Mouse (Mus musculus) midbrain, embryonic 16.5 days (tissue): Measurements from ENCODE around the gene Ccdc78. TPM values are rescaled to one million over a fixed set of nuclear protein-coding genes. Genes with fewer than 3 reads are reported as not detected.

Experiments used
- ATAC-seq: fragments of 200-750 bp; cut with Nextera tagmentation; 2 replicates; pipeline ENCODE4 v1.8.0; 2017; ENCODE audit warnings: moderate TSS enrichment
- H3K27ac ChIP-seq: fragments of 300-500 bp; sonication (generic); 2 replicates; pipeline ENCODE4 v1.5.1; 2014; ENCODE audit warnings: mild to moderate bottlenecking, low read length, mixed read lengths
- H3K27me3 ChIP-seq: fragments of 300-500 bp; sonication (generic); 2 replicates; pipeline ENCODE4 v1.6.1; 2014; ENCODE audit warnings: low read depth, low read length, mixed read lengths; ENCODE audit not compliant: control insufficient read depth, insufficient read depth
- H3K36me3 ChIP-seq: fragments of 300-500 bp; sonication (generic); 2 replicates; pipeline ENCODE4 v1.6.1; 2014; ENCODE audit warnings: mild to moderate bottlenecking, low read length, moderate library complexity, mixed read lengths; ENCODE audit not compliant: control insufficient read depth, insufficient read depth
- H3K4me1 ChIP-seq: fragments of 300-500 bp; sonication (generic); 2 replicates; pipeline ENCODE4 v1.6.1; 2014; ENCODE audit warnings: mild to moderate bottlenecking, low read length, mixed read lengths; ENCODE audit not compliant: control insufficient read depth, insufficient read depth
- H3K4me2 ChIP-seq: fragments of 300-500 bp; sonication (generic); 2 replicates; pipeline ENCODE4 v1.6.1; 2014; ENCODE audit warnings: mild to moderate bottlenecking, low read length, mixed read lengths
- H3K4me3 ChIP-seq: fragments of 300-500 bp; sonication (generic); 2 replicates; pipeline ENCODE4 v1.5.1; 2014; ENCODE audit warnings: low read depth, mild to moderate bottlenecking, low read length, moderate library complexity, mixed read lengths
- H3K9ac ChIP-seq: fragments of 300-500 bp; sonication (generic); 2 replicates; pipeline ENCODE4 v1.6.1; 2014; ENCODE audit warnings: low read depth, low read length, mixed read lengths
- H3K9me3 ChIP-seq: fragments of 300-500 bp; sonication (generic); replicated peaks from 2 replicates; pipeline ENCODE4 v1.6.1; 2014; ENCODE audit warnings: mild to moderate bottlenecking, low read length, mixed read lengths; ENCODE audit not compliant: control insufficient read depth, poor library complexity, severe bottlenecking
- WGBS: fragments of 180-500 bp; shearing (Covaris S2); extraction: QIAGEN DNeasy Blood & Tissue Kit; methylation state at CpG from one replicate; pipeline ENCODE4 v1.1.7; 2014; 5-methylcytosine and 5-hydroxymethylcytosine counted together
- polyA plus RNA-seq: library from polyadenylated mRNA; unstranded; fragments of >200 nt; fragmentation: Nextera tagmentation; extraction: Ambion mirVana; gene quantifications from 2 replicates; pipeline ENCODE4 v1.2.1, GENCODE M21; 2015

Ccdc78 gene
- polyA plus RNA-seq, 1 experiment from 2014 or later: 0.34 TPM

GRCm38 (mm10) chr17:25813471-25813870, 27.1 kb downstream of the Ccdc78 start:
- 2% methylated on average over 20 of the region's 20 CpGs for WGBS
- H3K4me1 ChIP-seq: peaks cover 30% of the 10 kb centered on the region
- H3K27ac ChIP-seq: no peak overlapping the region

GRCm38 (mm10) chr17:25817662-25818061, 31.3 kb downstream of the Ccdc78 start:
- WGBS: 90% methylated on average over 11 of the region's 11 CpGs
- peaks cover 9% of the 10 kb centered on the region for H3K4me1 ChIP-seq
- peaks cover 11% of the 10 kb centered on the region for H3K27me3 ChIP-seq
- no peak overlapping the region for H3K4me3 ChIP-seq
- no peaks in the 10 kb centered on the region for H3K9me3 ChIP-seq
- H3K4me2 ChIP-seq: no peak overlapping the region
- no peak for ATAC-seq
- H3K36me3 ChIP-seq: peaks cover 27% of the 10 kb centered on the region
- no peak overlapping the region for H3K27ac ChIP-seq
- H3K9ac ChIP-seq: no peak overlapping the region

More at GRCm38 (mm10) chr17:25813471-25813870, 27.1 kb downstream of the Ccdc78 start:
- Histone ChIP-seq H3K9ac (peak overlapping the region; percentile 63), H3K27me3 (peaks cover 8% of the 10 kb centered on the region), H3K36me3 (peaks cover 15% of the 10 kb centered on the region), H3K4me2 (peak overlapping the region; percentile 39), H3K4me3 (peak overlapping the region; percentile 13; the same call in 1 of the 2 replicates), H3K9me3 (no peaks in the 10 kb centered on the region)
- ATAC-seq: no peak

GRCm38 (mm10) chr17:25818851-25819780, 32.7 kb downstream of the Ccdc78 start:
- Histone ChIP-seq H3K27ac (no peak overlapping the region), H3K4me1 (peaks cover 5% of the 10 kb centered on the region), H3K27me3 (peaks cover 11% of the 10 kb centered on the region), H3K9ac (peak overlapping the region; percentile 20; the same call in 1 of the 2 replicates), H3K4me3 (no peak overlapping the region), H3K4me2 (no peak overlapping the region), H3K36me3 (peaks cover 27% of the 10 kb centered on the region), H3K9me3 (no peaks in the 10 kb centered on the region)
- WGBS: 12% methylated on average over 46 of the region's 46 CpGs
- ATAC-seq: no peak

GRCm38 (mm10) chr17:25823452-25823851, 37.1 kb downstream of the Ccdc78 start, which contains the start of gene Wdr24:
Gene Wdr24 (plus strand): TSS chr17:25823627.
- H3K4me2 ChIP-seq: peak within 1 kb of the TSS; percentile 87
- no peaks in the 10 kb centered on the region for H3K9me3 ChIP-seq
- H3K4me1 ChIP-seq: peaks cover 29% of the 10 kb centered on the region
- WGBS: under 1% methylated on average over 18 of the region's 18 CpGs
- peak within 1 kb of the TSS; percentile 83 for H3K27ac ChIP-seq
- H3K36me3 ChIP-seq: peaks cover 20% of the 10 kb centered on the region
- peak; percentile 73 for ATAC-seq
- H3K4me3 ChIP-seq: peak within 1 kb of the TSS; percentile 58
- H3K27me3 ChIP-seq: peaks cover 4% of the 10 kb centered on the region
- peak within 1 kb of the TSS; percentile 77 for H3K9ac ChIP-seq

- WGBS: 76% methylated on average over 17 of the region's 17 CpGs
- Histone ChIP-seq H3K9me3 (no peaks in the 10 kb centered on the region), H3K9ac (peak overlapping the region; percentile 77), H3K27ac (no peak overlapping the region), H3K36me3 (peaks cover 14% of the 10 kb centered on the region), H3K27me3 (no peaks in the 10 kb centered on the region), H3K4me2 (peak overlapping the region; percentile 87), H3K4me1 (peaks cover 31% of the 10 kb centered on the region), H3K4me3 (peak overlapping the region; percentile 58)
- ATAC-seq: no peak
Observed at GRCm38 (mm10) chr17:25824362-25825142, 38.2 kb downstream of the Ccdc78 start.

- peaks cover 38% of the 10 kb centered on the region for H3K4me1 ChIP-seq
- no peak overlapping the region for H3K9ac ChIP-seq
- WGBS: 89% methylated on average over 6 of the region's 6 CpGs
- no peaks in the 10 kb centered on the region for H3K27me3 ChIP-seq
- H3K36me3 ChIP-seq: peaks cover 12% of the 10 kb centered on the region
- H3K4me2 ChIP-seq: no peak overlapping the region; the same call in 1 of the 2 replicates
- no peak overlapping the region for H3K4me3 ChIP-seq
- ATAC-seq: no peak
- H3K9me3 ChIP-seq: no peaks in the 10 kb centered on the region
- H3K27ac ChIP-seq: no peak overlapping the region
Observed at GRCm38 (mm10) chr17:25825311-25825710, 38.9 kb downstream of the Ccdc78 start.

GRCm38 (mm10) chr17:25825984-25826570, 39.7 kb downstream of the Ccdc78 start:
- H3K9ac ChIP-seq: no peak overlapping the region
- H3K4me2 ChIP-seq: no peak overlapping the region
- H3K9me3 ChIP-seq: no peaks in the 10 kb centered on the region
- no peak for ATAC-seq
- no peak overlapping the region for H3K4me3 ChIP-seq
- 96% methylated on average over 27 of the region's 27 CpGs for WGBS
- no peak overlapping the region for H3K27ac ChIP-seq
- peaks cover 44% of the 10 kb centered on the region for H3K4me1 ChIP-seq
- peaks cover 19% of the 10 kb centered on the region for H3K36me3 ChIP-seq
- no peaks in the 10 kb centered on the region for H3K27me3 ChIP-seq

GRCm38 (mm10) chr17:25827011-25827410, 40.6 kb downstream of the Ccdc78 start:
- WGBS: 95% methylated on average over 13 of the region's 13 CpGs
- no peak for ATAC-seq

More at GRCm38 (mm10) chr17:25827011-25827410, 40.6 kb downstream of the Ccdc78 start:
- H3K27ac ChIP-seq: no peak overlapping the region
- no peak overlapping the region for H3K4me3 ChIP-seq
- peaks cover 54% of the 10 kb centered on the region for H3K4me1 ChIP-seq
- H3K9me3 ChIP-seq: no peaks in the 10 kb centered on the region
- H3K9ac ChIP-seq: no peak overlapping the region
- peaks cover 25% of the 10 kb centered on the region for H3K36me3 ChIP-seq
- H3K4me2 ChIP-seq: no peak overlapping the region
- H3K27me3 ChIP-seq: no peaks in the 10 kb centered on the region
